Mouse (Mus musculus) lung, postnatal 10 days (tissue): ENCODE measurements around the gene Ccdc8.

Experiments used
- DNase-seq: peaks from one replicate; pipeline ENCODE4 v3.0.0; 2021

The Ccdc8 gene

GRCm38 (mm10) chr7:17011909-17012590 lies 19.5 kb downstream of the Ccdc8 start:
- no peak for DNase-seq

GRCm38 (mm10) chr7:17015381-17015780 lies 22.9 kb downstream of the Ccdc8 start:
- no peak for DNase-seq

- peak; percentile 79 for DNase-seq
These were observed 24.5 kb downstream of the Ccdc8 start for GRCm38 (mm10) chr7:17017036-17017435.

- no peak for DNase-seq
These were observed 25.4 kb downstream of the Ccdc8 start for GRCm38 (mm10) chr7:17017921-17018320.

GRCm38 (mm10) chr7:17019426-17020166 lies 27.1 kb downstream of the Ccdc8 start:
- DNase-seq = no peak

GRCm38 (mm10) chr7:17022176-17022575 lies 29.7 kb downstream of the Ccdc8 start:
- no peak for DNase-seq

GRCm38 (mm10) chr7:17023701-17024100 lies 31.2 kb downstream of the Ccdc8 start:
- no peak for DNase-seq

- peak; percentile 62 for DNase-seq
These were observed 31.6 kb downstream of the Ccdc8 start for GRCm38 (mm10) chr7:17024141-17024540.

- DNase-seq = peak; percentile 33
These were observed 32.5 kb downstream of the Ccdc8 start for GRCm38 (mm10) chr7:17024814-17025504.

- DNase-seq = no peak
These were observed 33.0 kb downstream of the Ccdc8 start for GRCm38 (mm10) chr7:17025505-17025894.

- no peak for DNase-seq
These were observed 33.6 kb downstream of the Ccdc8 start for GRCm38 (mm10) chr7:17025896-17026622.

- peak; percentile 73 for DNase-seq
These were observed 34.4 kb downstream of the Ccdc8 start for GRCm38 (mm10) chr7:17026710-17027587.

GRCm38 (mm10) chr7:17027588-17028343 lies 35.3 kb downstream of the Ccdc8 start, which contains the start of gene Ppp5c:
TSS of gene Ppp5c (minus strand) at chr7:17027924.
- peak; percentile 95 for DNase-seq

GRCm38 (mm10) chr7:17028923-17029322 lies 36.4 kb downstream of the Ccdc8 start:
- no peak for DNase-seq

GRCm38 (mm10) chr7:17030239-17030638 lies 37.7 kb downstream of the Ccdc8 start:
- no peak for DNase-seq

- DNase-seq = no peak
These were observed 45.6 kb downstream of the Ccdc8 start for GRCm38 (mm10) chr7:17038018-17038695.

- DNase-seq = no peak
These were observed 46.9 kb downstream of the Ccdc8 start for GRCm38 (mm10) chr7:17039373-17039772.

GRCm38 (mm10) chr7:17045743-17046142 lies 53.2 kb downstream of the Ccdc8 start:
- DNase-seq = no peak
